Mouse (Mus musculus): ENCODE data around the gene Olfr685.

DNA sequence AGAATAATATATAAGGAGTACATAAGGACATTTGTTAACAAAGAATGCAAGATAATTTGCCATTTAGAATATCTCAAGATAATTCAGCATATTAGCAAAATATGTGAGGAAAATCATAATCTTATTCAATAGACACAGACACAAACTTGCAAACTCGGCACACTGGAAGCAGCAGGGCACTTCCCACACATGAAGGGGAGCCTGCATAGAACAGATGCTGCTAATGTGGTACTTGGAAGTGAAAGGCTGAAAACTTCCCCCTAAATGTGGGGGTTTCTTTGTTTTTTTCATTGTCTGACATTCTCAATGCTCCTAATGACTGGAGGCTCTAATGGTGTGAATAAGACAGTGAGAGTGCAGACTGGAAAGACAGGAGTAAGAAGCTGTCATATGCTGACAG is 28.9 kb upstream of the Olfr685 start:
- TF ChIP-seq HCFC1 (IDR thresholded peaks at IDR 0.05; ENCODE audit: borderline replicate concordance, insufficient read depth, low read length) (no peak), ZC3H11A (IDR thresholded peaks at IDR 0.05; ENCODE audit: borderline replicate concordance, low read depth, low read length) (no peak), MAFK (IDR thresholded peaks at IDR 0.05; ENCODE audit: insufficient read depth, low read depth, low read length) (no peak)
